Mouse (Mus musculus) neural tube, embryonic 11.5 days (tissue): ENCODE results near the gene Phtf2. TPM values are rescaled to one million over a fixed set of nuclear protein-coding genes. Genes with fewer than 3 reads are reported as not detected.
"Not testable (repeated sequence)": the region's sequence is repeated elsewhere in the genome, so short reads cannot be mapped to it uniquely, and the experiment has no call there.

ENCODE experiments used
- ATAC-seq: fragments of 200-750 bp; cut with Nextera tagmentation; 2 replicates; pipeline ENCODE4 v1.8.0; 2017; ENCODE audit warnings: moderate number of reproducible peaks, mild to moderate bottlenecking, moderate TSS enrichment, moderate library complexity; ENCODE audit not compliant: insufficient read depth, low FRiP score, low TSS enrichment
- DNase-seq: peaks from one replicate; pipeline ENCODE4 v3.0.0-alpha.2; 2015; ENCODE audit warnings: low spot score
- H3K27ac ChIP-seq: fragments of 300-500 bp; sonication (generic); 2 replicates; pipeline ENCODE4 v1.5.1; 2014; ENCODE audit warnings: low read depth, mild to moderate bottlenecking, low read length
- H3K27me3 ChIP-seq: fragments of 300-500 bp; sonication (generic); 2 replicates; pipeline ENCODE4 v1.6.1; 2014; ENCODE audit warnings: mild to moderate bottlenecking, low read length, mixed read lengths; ENCODE audit not compliant: control insufficient read depth, insufficient read depth
- H3K36me3 ChIP-seq: fragments of 300-500 bp; sonication (generic); 2 replicates; pipeline ENCODE4 v1.6.1; 2014; ENCODE audit warnings: mild to moderate bottlenecking, low read length, moderate library complexity, mixed read lengths; ENCODE audit not compliant: control insufficient read depth, insufficient read depth
- H3K4me1 ChIP-seq: fragments of 300-500 bp; sonication (generic); 2 replicates; pipeline ENCODE4 v1.6.1; 2014; ENCODE audit warnings: low read length, mixed read lengths; ENCODE audit not compliant: control insufficient read depth, insufficient read depth
- H3K4me2 ChIP-seq: fragments of 300-500 bp; sonication (generic); 2 replicates; pipeline ENCODE4 v1.6.1; 2014; ENCODE audit warnings: low read depth, mild to moderate bottlenecking, moderate library complexity
- H3K4me3 ChIP-seq: fragments of 300-500 bp; sonication (generic); 2 replicates; pipeline ENCODE4 v1.5.1; 2014; ENCODE audit warnings: low read depth, low read length
- H3K9ac ChIP-seq: fragments of 300-500 bp; sonication (generic); 2 replicates; pipeline ENCODE4 v1.6.1; 2014; ENCODE audit warnings: mild to moderate bottlenecking, low read length
- H3K9me3 ChIP-seq: fragments of 300-500 bp; sonication (generic); 2 replicates; pipeline ENCODE4 v1.6.1; 2016; ENCODE audit warnings: low read length; ENCODE audit not compliant: control insufficient read depth
- WGBS: fragments of 180-500 bp; shearing (Covaris S2); extraction: QIAGEN DNeasy Blood & Tissue Kit; methylation state at CpG from one replicate; pipeline ENCODE4 v1.1.7; 2014; 5-methylcytosine and 5-hydroxymethylcytosine counted together
- polyA plus RNA-seq: library from polyadenylated mRNA; unstranded; fragments of >200 nt; fragmentation: Nextera tagmentation; extraction: Ambion mirVana; gene quantifications from 2 replicates; pipeline ENCODE4 v1.2.1, GENCODE M21; 2014

Phtf2 gene
- polyA plus RNA-seq, 1 experiment from 2014 or later: 21.5 TPM

- WGBS: 89% methylated on average over 2 of the region's 2 CpGs
- no peaks in the 10 kb centered on the region for H3K27me3 ChIP-seq
- H3K4me3 ChIP-seq: no peak overlapping the region
- no peak for ATAC-seq
- no peaks in the 10 kb centered on the region for H3K4me1 ChIP-seq
- no peaks in the 10 kb centered on the region for H3K36me3 ChIP-seq
- no peak overlapping the region for H3K4me2 ChIP-seq
- H3K9me3 ChIP-seq: no peaks in the 10 kb centered on the region
- H3K27ac ChIP-seq: no peak overlapping the region
- H3K9ac ChIP-seq: no peak overlapping the region
- DNase-seq: no peak
Measured at GRCm38 (mm10) chr5:20815094-20815493, 66.8 kb downstream of the Phtf2 start.

DNA sequence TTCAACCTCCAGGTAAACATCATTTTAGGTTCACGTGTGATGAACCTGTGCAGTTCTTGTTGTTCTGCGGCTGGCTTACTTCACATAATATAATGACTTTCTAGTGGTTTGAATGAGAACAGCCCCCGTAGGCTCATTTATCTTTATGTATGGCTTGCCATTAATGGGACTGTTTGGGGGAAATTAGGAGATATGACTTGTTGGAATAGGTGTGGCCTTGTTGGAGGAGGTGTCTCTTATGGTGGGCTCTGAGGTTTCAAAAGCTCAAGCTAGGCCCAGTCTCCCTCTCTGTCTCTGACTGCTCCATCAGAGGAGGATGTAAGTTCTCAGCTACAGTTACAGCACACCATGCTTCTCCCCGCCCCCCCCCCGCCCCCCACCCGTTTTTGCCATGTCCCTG lies 71.5 kb downstream of the Phtf2 start:
- 86% methylated on average over 6 of the region's 6 CpGs for WGBS
- no peak overlapping the region for H3K27ac ChIP-seq

DNA sequence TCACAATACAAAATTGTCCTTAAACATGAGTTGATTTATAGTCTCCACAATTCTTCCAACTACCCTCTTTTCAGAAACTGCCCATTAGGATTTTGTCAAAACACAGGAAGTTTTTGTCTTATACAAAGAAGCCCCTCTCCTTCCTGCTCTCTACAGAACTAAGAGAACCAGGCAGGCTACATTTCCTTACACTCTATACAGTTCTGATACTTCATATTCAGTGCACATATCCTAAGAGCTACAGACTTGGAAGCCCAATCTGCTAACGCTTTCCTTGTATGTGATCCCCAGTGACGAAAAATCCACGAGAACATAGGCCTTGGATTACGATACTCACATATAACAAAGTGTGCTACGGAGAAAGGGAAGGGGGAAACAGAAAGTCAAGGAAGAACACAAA lies 86.0 kb downstream of the Phtf2 start:
- WGBS: 89% methylated on average over 5 of the region's 5 CpGs
- H3K9ac ChIP-seq: no peak overlapping the region
- ATAC-seq: no peak

More for the DNA sequence above, 71.5 kb downstream of the Phtf2 start:
- no peak for DNase-seq
- no peaks in the 10 kb centered on the region for H3K27me3 ChIP-seq
- no peak overlapping the region for H3K9ac ChIP-seq
- H3K36me3 ChIP-seq: no peaks in the 10 kb centered on the region
- ATAC-seq: no peak
- no peak overlapping the region for H3K4me2 ChIP-seq
- H3K4me3 ChIP-seq: no peak overlapping the region
- no peaks in the 10 kb centered on the region for H3K4me1 ChIP-seq
- H3K9me3 ChIP-seq: no peaks in the 10 kb centered on the region

DNA sequence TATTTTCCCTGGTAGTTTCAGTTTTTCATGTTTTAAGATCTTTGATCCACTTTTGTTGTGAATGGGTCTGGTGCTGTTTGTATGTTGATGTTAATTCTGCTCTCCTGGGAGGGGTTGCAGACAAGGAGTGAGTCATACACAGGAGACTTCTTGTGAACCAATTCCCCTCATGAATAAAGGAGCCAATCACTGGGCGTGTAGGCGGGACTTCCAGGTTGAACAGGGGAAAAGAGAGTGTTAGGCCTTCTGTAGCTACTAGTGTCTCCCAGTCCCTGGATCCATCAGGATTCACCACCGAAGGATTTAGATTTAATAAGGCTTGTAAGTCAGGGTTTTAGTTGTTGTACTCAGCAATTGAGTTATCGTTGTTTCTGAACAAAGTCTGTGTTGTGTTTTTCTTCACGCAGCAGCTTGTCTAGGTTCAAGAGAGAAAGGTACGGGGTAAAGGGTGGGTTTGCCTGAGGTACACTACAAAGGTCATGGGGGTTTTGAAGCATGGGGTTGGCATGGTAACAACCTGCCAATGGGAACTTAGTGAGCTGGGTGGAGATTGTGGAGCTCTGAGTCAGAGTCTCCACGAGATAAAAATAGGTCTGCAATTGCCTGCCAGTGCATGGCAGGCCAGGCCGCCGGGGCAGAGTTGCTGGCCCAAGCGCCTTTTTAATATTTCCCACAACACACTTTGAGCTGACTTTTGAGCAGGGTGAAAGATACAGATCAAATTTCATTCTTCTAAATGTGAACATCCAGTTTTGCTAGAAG lies 90.0 kb downstream of the Phtf2 start:
- 90% methylated on average over 10 of the region's 10 CpGs for WGBS
- Histone ChIP-seq H3K9ac (no peak overlapping the region), H3K9me3 (no peaks in the 10 kb centered on the region), H3K4me1 (no peaks in the 10 kb centered on the region), H3K4me2 (no peak overlapping the region), H3K36me3 (0 out of 2 replicates have a peak, but pooled peaks cover 2% of the 10 kb centered on the region), H3K27ac (no peak overlapping the region), H3K27me3 (no peaks in the 10 kb centered on the region), H3K4me3 (no peak overlapping the region)
- DNase-seq (no peak), ATAC-seq (no peak)

More for the DNA sequence above, 86.0 kb downstream of the Phtf2 start:
- Histone ChIP-seq H3K4me3 (no peak overlapping the region), H3K27ac (no peak overlapping the region), H3K4me1 (no peaks in the 10 kb centered on the region), H3K27me3 (no peaks in the 10 kb centered on the region), H3K36me3 (0 out of 2 replicates have a peak, but pooled peaks cover 4% of the 10 kb centered on the region), H3K4me2 (no peak overlapping the region), H3K9me3 (no peaks in the 10 kb centered on the region)
- no peak for DNase-seq

GRCm38 (mm10) chr5:20786471-20786870 lies 95.5 kb downstream of the Phtf2 start:
- not testable (repeated sequence) for H3K4me3 ChIP-seq, DNase-seq, H3K36me3 ChIP-seq, H3K9ac ChIP-seq, H3K4me2 ChIP-seq, H3K9me3 ChIP-seq, H3K27me3 ChIP-seq, ATAC-seq, H3K27ac ChIP-seq, H3K4me1 ChIP-seq
- WGBS: 87% methylated on average over 3 of the region's 5 CpGs

DNA sequence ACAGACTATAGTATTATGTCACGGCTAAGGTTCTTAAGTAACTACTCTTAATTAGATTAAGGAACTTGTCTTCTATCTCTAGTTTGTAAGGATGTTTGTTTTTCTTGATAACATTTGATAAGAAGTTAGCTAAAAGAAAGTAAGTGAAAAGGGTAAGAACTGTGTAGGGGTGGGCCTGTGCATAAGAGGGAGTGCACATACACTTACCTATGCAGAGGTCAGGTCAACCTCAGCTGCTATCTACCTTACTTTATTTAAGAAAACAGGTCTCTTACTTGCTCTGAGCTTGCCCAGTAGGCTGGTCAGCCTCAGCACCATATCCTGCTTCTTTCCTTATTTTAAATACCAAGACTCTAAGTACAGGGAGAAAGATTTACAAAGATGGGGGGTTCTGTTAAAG lies 100.8 kb downstream of the Phtf2 start:
- Histone ChIP-seq H3K4me1 (no peaks in the 10 kb centered on the region), H3K4me2 (no peak overlapping the region), H3K36me3 (no peaks in the 10 kb centered on the region), H3K9me3 (no peaks in the 10 kb centered on the region), H3K27me3 (no peaks in the 10 kb centered on the region), H3K9ac (no peak overlapping the region), H3K4me3 (no peak overlapping the region), H3K27ac (no peak overlapping the region)
- WGBS: 100% methylated on average over 1 of the region's 1 CpGs
- ATAC-seq: no peak
- DNase-seq: no peak

DNA sequence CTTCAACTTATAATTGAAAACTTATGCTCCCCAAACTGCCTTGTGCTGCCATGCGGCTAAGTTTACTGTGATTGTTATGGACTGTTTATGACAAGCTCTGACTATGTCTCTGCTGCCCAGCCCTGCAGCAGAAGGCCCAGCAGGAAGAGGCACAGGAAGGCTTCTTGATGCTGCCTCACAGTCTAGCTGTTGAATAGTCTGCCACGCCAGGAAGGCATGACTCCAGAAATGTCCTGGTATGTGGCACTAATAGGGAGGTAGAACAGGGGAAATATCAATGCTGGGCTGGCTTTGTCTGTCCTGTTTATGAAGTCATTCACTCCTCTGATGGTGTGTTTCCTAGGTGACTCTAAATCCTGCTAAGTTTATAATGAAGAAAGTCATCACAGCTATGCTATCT lies 102.7 kb downstream of the Phtf2 start:
- no peaks in the 10 kb centered on the region for H3K4me1 ChIP-seq
- no peak overlapping the region for H3K27ac ChIP-seq
- no peaks in the 10 kb centered on the region for H3K9me3 ChIP-seq
- no peak overlapping the region for H3K9ac ChIP-seq
- 77% methylated on average over 2 of the region's 2 CpGs for WGBS
- no peak for DNase-seq
- no peak overlapping the region for H3K4me2 ChIP-seq
- no peak overlapping the region for H3K4me3 ChIP-seq
- H3K27me3 ChIP-seq: no peaks in the 10 kb centered on the region
- no peak for ATAC-seq
- H3K36me3 ChIP-seq: no peaks in the 10 kb centered on the region

DNA sequence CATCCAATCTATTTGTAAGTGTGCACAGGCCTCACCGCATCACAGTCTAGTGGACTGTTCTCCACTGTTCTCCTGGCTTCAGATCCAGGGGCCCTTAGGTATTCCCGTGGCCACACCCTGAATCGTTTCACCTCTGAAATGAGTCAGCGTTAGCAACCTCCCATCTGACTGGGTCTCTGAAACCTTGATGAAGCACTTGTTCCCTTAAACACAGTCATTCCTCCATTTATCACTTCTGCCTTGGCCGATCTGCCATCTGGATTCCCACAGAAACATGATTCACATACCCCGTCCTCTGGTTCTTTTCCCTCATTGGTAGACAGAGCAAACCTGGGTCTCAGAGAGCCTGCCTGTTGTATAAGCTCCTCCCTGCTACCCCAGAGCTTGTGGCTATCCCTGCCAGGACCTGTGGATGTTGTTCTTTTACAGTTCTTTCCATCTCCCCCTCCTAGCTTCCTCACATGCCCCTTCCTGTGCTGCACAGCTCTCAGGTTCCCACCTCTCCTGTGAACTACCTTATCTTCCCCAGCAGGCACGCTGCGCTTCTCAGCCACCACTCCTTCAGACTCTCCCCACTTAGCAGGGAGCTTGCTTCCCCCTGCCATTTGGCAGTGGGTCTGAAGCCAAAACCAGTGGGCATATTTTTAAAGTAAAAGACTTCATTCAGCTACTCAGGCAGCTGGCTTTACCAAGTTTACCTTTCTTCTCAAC lies 103.5 kb downstream of the Phtf2 start:
- no peak overlapping the region for H3K4me2 ChIP-seq
- H3K36me3 ChIP-seq: no peaks in the 10 kb centered on the region
- no peaks in the 10 kb centered on the region for H3K9me3 ChIP-seq
- no peak overlapping the region for H3K9ac ChIP-seq
- H3K4me3 ChIP-seq: no peak overlapping the region
- H3K4me1 ChIP-seq: no peaks in the 10 kb centered on the region
- no peak for DNase-seq
- H3K27me3 ChIP-seq: no peaks in the 10 kb centered on the region
- no peak overlapping the region for H3K27ac ChIP-seq
- WGBS: 76% methylated on average over 8 of the region's 8 CpGs
- ATAC-seq: no peak

DNA sequence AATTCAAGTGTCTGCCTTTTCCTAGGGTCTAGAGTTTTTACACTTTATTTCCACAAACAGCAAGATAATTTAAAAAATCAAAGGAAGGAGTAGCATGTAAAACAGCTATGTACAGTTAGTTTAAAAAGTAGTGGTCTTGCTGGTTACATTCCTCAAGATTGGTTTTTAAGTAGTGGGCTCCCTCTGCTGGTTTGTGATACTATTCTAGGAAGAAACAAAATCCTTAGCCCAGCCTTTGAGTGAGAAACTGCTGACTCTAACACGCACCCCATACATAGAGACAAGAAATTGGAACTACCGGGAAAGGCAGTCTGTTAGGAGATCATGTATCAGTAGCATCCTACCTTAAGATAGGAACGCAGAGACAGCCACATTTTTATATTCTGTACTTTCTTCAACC lies 108.6 kb downstream of the Phtf2 start:
- Histone ChIP-seq H3K4me3 (no peak overlapping the region), H3K9ac (no peak overlapping the region), H3K4me1 (no peaks in the 10 kb centered on the region), H3K27me3 (no peaks in the 10 kb centered on the region), H3K9me3 (no peaks in the 10 kb centered on the region), H3K36me3 (no peaks in the 10 kb centered on the region; the same call in 1 of the 2 replicates), H3K27ac (no peak overlapping the region), H3K4me2 (no peak overlapping the region)
- DNase-seq: no peak
- no peak for ATAC-seq
- 84% methylated on average over 3 of the region's 3 CpGs for WGBS
